ENCODE assay signal across 11 mouse cellular contexts in genomic region chr12:12349645-12350288, GRCm38 (mm10).
DNase-seq lines count a peak whose midpoint lies in the region; ATAC-seq and TF ChIP-seq lines count a peak whose summit lies in the region.
"Had no signal": no experiment of that assay in that cellular context is flagged by ENCODE, and none has a peak within 500 bp of the region (broad histone marks: within the 10 kb centered on the region; RNA-seq: fewer than 3 reads in every experiment).

No protein-coding gene starts in this region.

- peak; percentile 63 for ATAC-seq in activated CD4-positive, CD25-positive, alpha-beta regulatory T cell, adult 4 months
- no peak for ATAC-seq in granulocyte monocyte progenitor cell, adult 5-6 weeks (replicated peaks; ENCODE audit: poor library complexity, severe bottlenecking)

- no peak for TF ChIP-seq POLR2A in ES-Bruce4 (IDR thresholded peaks at IDR 0.05; ENCODE audit: insufficient read depth, low read length)

- no peaks in the 10 kb centered on the region for H3K36me3 ChIP-seq in ES-Bruce4 (ENCODE audit: control insufficient read depth, insufficient read depth, low read length, poor library complexity, severe bottlenecking)
- H3K36me3 ChIP-seq: kidney, embryonic 15.5 days had no signal

- H3K4me3 ChIP-seq in left cerebral cortex, adult 2 months, result no peak overlapping the region
- H3K4me3 ChIP-seq in ES-Bruce4 (ENCODE audit: low read depth, low read length), result no peak overlapping the region
- H3K4me3 ChIP-seq: kidney, embryonic 15.5 days had no signal

- no peak for DNase-seq in left cerebral cortex, adult 2 months (ENCODE audit: extremely low spot score in 1 of 2, low spot score in 2 of 2)
- DNase-seq in left cerebral cortex, postnatal 4 days, result no peak
- peak; percentile 81 for DNase-seq in thymus, postnatal 0 days (ENCODE audit: low spot score)
- DNase-seq in urinary bladder, postnatal 25 days (ENCODE audit: low spot score), result no peak
- DNase-seq: cerebellum, adult 9-10 months; heart, postnatal 10 days had no signal

- peak; percentile 26 for TF ChIP-seq CTCF in left cerebral cortex, adult 2 months (IDR thresholded peaks at IDR 0.05)
- TF ChIP-seq CTCF in ES-Bruce4 (IDR thresholded peaks at IDR 0.05; ENCODE audit: low read depth, low read length), result peak; percentile 28

- H3K27me3 ChIP-seq in ES-Bruce4 (ENCODE audit: control insufficient read depth, insufficient read depth, low read length, poor library complexity, severe bottlenecking), result no peaks in the 10 kb centered on the region
- H3K27me3 ChIP-seq: kidney, embryonic 15.5 days had no signal

- no peak for TF ChIP-seq EP300 in ES-Bruce4 (IDR thresholded peaks at IDR 0.05; ENCODE audit: insufficient read depth, low read depth, low read length)

- no peaks in the 10 kb centered on the region for H3K9me3 ChIP-seq in ES-Bruce4 (replicated peaks; ENCODE audit: control insufficient read depth, insufficient read depth, low read length, poor library complexity, severe bottlenecking)
- H3K9me3 ChIP-seq: kidney, embryonic 15.5 days had no signal

- H3K4me1 ChIP-seq in ES-Bruce4 (ENCODE audit: control insufficient read depth, insufficient read depth, low read length), result no peaks in the 10 kb centered on the region

- intact Hi-C loops in left cerebral cortex, adult 2 months (cut with DNase I), result no loop called here
- intact Hi-C loops in left cerebral cortex, postnatal 4 days (cut with DNase I), result no loop called here

- no peak overlapping the region for H3K9ac ChIP-seq in ES-Bruce4 (ENCODE audit: low read depth, poor library complexity, severe bottlenecking)
- H3K9ac ChIP-seq: kidney, embryonic 15.5 days had no signal

- H3K27ac ChIP-seq in left cerebral cortex, adult 2 months, result no peak overlapping the region
- no peak overlapping the region for H3K27ac ChIP-seq in ES-Bruce4 (ENCODE audit: insufficient read depth, low read length)
- H3K27ac ChIP-seq: kidney, embryonic 15.5 days; macrophage had no signal
